Mouse (Mus musculus) urinary bladder, postnatal 10 days (tissue): Measurements from ENCODE around the gene P4ha1.
A peak's percentile ranks its signal among the peaks of the same experiment; 100 is the strongest.
"Not testable (repeated sequence)": the region's sequence is repeated elsewhere in the genome, so short reads cannot be mapped to it uniquely, and the experiment has no call there.

Source experiments
- DNase-seq: peaks from one replicate; pipeline ENCODE4 v3.0.0; 2022; ENCODE audit warnings: low spot score

Gene P4ha1

GRCm38 (mm10) chr10:59323100-59323487 lies at the start of gene P4ha1:
Gene P4ha1 (plus strand): TSS chr10:59323296.
- DNase-seq, result peak; percentile 96

- no peak for DNase-seq
Observed at GRCm38 (mm10) chr10:59275745-59276144, 47.4 kb upstream of the P4ha1 start.

GRCm38 (mm10) chr10:59277116-59277515 lies 46.0 kb upstream of the P4ha1 start:
- no peak for DNase-seq

GRCm38 (mm10) chr10:59277729-59278475 lies 45.2 kb upstream of the P4ha1 start:
- no peak for DNase-seq

GRCm38 (mm10) chr10:59283164-59283563 lies 39.9 kb upstream of the P4ha1 start:
- no peak for DNase-seq

GRCm38 (mm10) chr10:59283749-59284148 lies 39.3 kb upstream of the P4ha1 start:
- DNase-seq, result no peak

- DNase-seq, result no peak
Observed at GRCm38 (mm10) chr10:59285530-59285929, 37.6 kb upstream of the P4ha1 start.

- DNase-seq, result no peak
Observed at GRCm38 (mm10) chr10:59287251-59287650, 35.8 kb upstream of the P4ha1 start.

GRCm38 (mm10) chr10:59287662-59288061 lies 35.4 kb upstream of the P4ha1 start:
- no peak for DNase-seq

GRCm38 (mm10) chr10:59289062-59289461 lies 34.0 kb upstream of the P4ha1 start:
- DNase-seq, result no peak

GRCm38 (mm10) chr10:59291536-59291935 lies 31.6 kb upstream of the P4ha1 start:
- DNase-seq, result no peak

- DNase-seq, result no peak
Observed at GRCm38 (mm10) chr10:59292079-59292478, 31.0 kb upstream of the P4ha1 start.

- DNase-seq, result peak; percentile 32
Observed at GRCm38 (mm10) chr10:59292558-59292957, 30.5 kb upstream of the P4ha1 start.

GRCm38 (mm10) chr10:59295241-59295811 lies 27.8 kb upstream of the P4ha1 start:
- DNase-seq, result peak; percentile 30

- peak; percentile 30 for DNase-seq
Observed at GRCm38 (mm10) chr10:59296261-59296660, 26.8 kb upstream of the P4ha1 start.

GRCm38 (mm10) chr10:59302671-59303070 lies 20.4 kb upstream of the P4ha1 start:
- not testable (repeated sequence) for DNase-seq

GRCm38 (mm10) chr10:59308993-59309715 lies 13.9 kb upstream of the P4ha1 start:
- DNase-seq, result no peak

GRCm38 (mm10) chr10:59310124-59310523 lies 13.0 kb upstream of the P4ha1 start:
- DNase-seq, result no peak

GRCm38 (mm10) chr10:59310691-59311457 lies 12.2 kb upstream of the P4ha1 start:
- DNase-seq, result no peak

- DNase-seq, result no peak
Observed at GRCm38 (mm10) chr10:59311881-59312280, 11.2 kb upstream of the P4ha1 start.

- DNase-seq, result no peak
Observed at GRCm38 (mm10) chr10:59321112-59321511, 2.0 kb upstream of the P4ha1 start.

- DNase-seq, result no peak
Observed at GRCm38 (mm10) chr10:59322271-59322670, 825 bp upstream of the P4ha1 start.
